9 mouse cellular contexts compared by ENCODE assay signal in genomic region chr11:85482737-85483467, GRCm38 (mm10).
DNase-seq lines count a peak whose midpoint lies in the region; ATAC-seq and TF ChIP-seq lines count a peak whose summit lies in the region.
"Had no signal": no experiment of that assay in that cellular context is flagged by ENCODE, and none has a peak within 500 bp of the region (broad histone marks: within the 10 kb centered on the region; RNA-seq: fewer than 3 reads in every experiment).

No protein-coding gene starts in this region.

- H3K36me3 ChIP-seq in intestine, postnatal 0 days (ENCODE audit: control insufficient read depth, insufficient read depth) = no peaks in the 10 kb centered on the region; the same call in 1 of the 2 replicates
- no peaks in the 10 kb centered on the region for H3K36me3 ChIP-seq in intestine, embryonic 15.5 days
- H3K36me3 ChIP-seq in E14TG2a.4 (ENCODE audit: insufficient read depth, low read length) = no peaks in the 10 kb centered on the region
- H3K36me3 ChIP-seq in lung, postnatal 0 days (ENCODE audit: insufficient read depth, low read length) = no peaks in the 10 kb centered on the region
- no peaks in the 10 kb centered on the region for H3K36me3 ChIP-seq in neural tube, embryonic 15.5 days
- H3K36me3 ChIP-seq: embryonic facial prominence, embryonic 12.5 days had no signal

- no peak overlapping the region for H3K27ac ChIP-seq in intestine, postnatal 0 days (ENCODE audit: low read depth, low read length)
- no peak overlapping the region for H3K27ac ChIP-seq in intestine, embryonic 15.5 days
- H3K27ac ChIP-seq in lung, postnatal 0 days (ENCODE audit: low read length) = no peak overlapping the region
- H3K27ac ChIP-seq in neural tube, embryonic 15.5 days (replicated peaks) = no peak overlapping the region
- H3K27ac ChIP-seq: embryonic facial prominence, embryonic 12.5 days had no signal

- H3K27me3 ChIP-seq in intestine, postnatal 0 days (replicated peaks; ENCODE audit: control insufficient read depth, insufficient read depth, low read length) = no peaks in the 10 kb centered on the region
- H3K27me3 ChIP-seq in intestine, embryonic 15.5 days (replicated peaks) = no peaks in the 10 kb centered on the region
- no peaks in the 10 kb centered on the region for H3K27me3 ChIP-seq in E14TG2a.4 (ENCODE audit: insufficient read depth, low read length)
- no peaks in the 10 kb centered on the region for H3K27me3 ChIP-seq in lung, postnatal 0 days (replicated peaks; ENCODE audit: insufficient read depth, low read length)
- no peaks in the 10 kb centered on the region for H3K27me3 ChIP-seq in neural tube, embryonic 15.5 days (replicated peaks)
- H3K27me3 ChIP-seq: embryonic facial prominence, embryonic 12.5 days had no signal

- H3K4me1 ChIP-seq in intestine, postnatal 0 days (replicated peaks; ENCODE audit: control insufficient read depth, insufficient read depth, low read length) = no peaks in the 10 kb centered on the region
- no peaks in the 10 kb centered on the region for H3K4me1 ChIP-seq in intestine, embryonic 15.5 days (replicated peaks)
- H3K4me1 ChIP-seq in E14TG2a.4 (replicated peaks; ENCODE audit: low read depth, low read length) = no peaks in the 10 kb centered on the region
- H3K4me1 ChIP-seq in lung, postnatal 0 days (ENCODE audit: insufficient read depth, low read depth, low read length) = no peaks in the 10 kb centered on the region
- H3K4me1 ChIP-seq in neural tube, embryonic 15.5 days = no peaks in the 10 kb centered on the region

- peak; percentile 73 for DNase-seq in ZHBTc4 (ENCODE audit: low read depth, low spot score)
- DNase-seq in lung, postnatal 0 days (ENCODE audit: low spot score) = no peak
- DNase-seq in ovary, postnatal 36 days (ENCODE audit: low spot score) = no peak
- no peak for DNase-seq in T-cell, adult 2 months (ENCODE audit: low spot score)

- no peaks in the 10 kb centered on the region for H3K9me3 ChIP-seq in intestine, postnatal 0 days (ENCODE audit: control insufficient read depth)
- no peaks in the 10 kb centered on the region for H3K9me3 ChIP-seq in intestine, embryonic 15.5 days
- H3K9me3 ChIP-seq in E14TG2a.4 (ENCODE audit: low read length) = no peaks in the 10 kb centered on the region
- H3K9me3 ChIP-seq in lung, postnatal 0 days (ENCODE audit: low read length) = no peaks in the 10 kb centered on the region
- H3K9me3 ChIP-seq in neural tube, embryonic 15.5 days (replicated peaks) = no peaks in the 10 kb centered on the region
- H3K9me3 ChIP-seq: embryonic facial prominence, embryonic 12.5 days had no signal

- no peak overlapping the region for H3K4me3 ChIP-seq in intestine, postnatal 0 days (ENCODE audit: low read depth, low read length)
- H3K4me3 ChIP-seq in intestine, embryonic 15.5 days (replicated peaks) = no peak overlapping the region
- H3K4me3 ChIP-seq in E14TG2a.4 (replicated peaks; ENCODE audit: low read length) = no peak overlapping the region
- no peak overlapping the region for H3K4me3 ChIP-seq in lung, postnatal 0 days (ENCODE audit: low read depth, low read length)
- H3K4me3 ChIP-seq in neural tube, embryonic 15.5 days (replicated peaks) = no peak overlapping the region
- H3K4me3 ChIP-seq: embryonic facial prominence, embryonic 12.5 days had no signal

- H3K9ac ChIP-seq in intestine, postnatal 0 days (ENCODE audit: low read depth, low read length) = no peak overlapping the region
- no peak overlapping the region for H3K9ac ChIP-seq in intestine, embryonic 15.5 days
- no peak overlapping the region for H3K9ac ChIP-seq in lung, postnatal 0 days (replicated peaks; ENCODE audit: low read depth)
- H3K9ac ChIP-seq in neural tube, embryonic 15.5 days (replicated peaks) = no peak overlapping the region
- H3K9ac ChIP-seq: embryonic facial prominence, embryonic 12.5 days had no signal

- ATAC-seq in intestine, postnatal 0 days = no peak
- ATAC-seq in intestine, embryonic 15.5 days = no peak
- ATAC-seq in lung, postnatal 0 days = no peak
- no peak for ATAC-seq in neural tube, embryonic 15.5 days (ENCODE audit: low FRiP score)

- no peak for TF ChIP-seq EP300 in lung, postnatal 0 days (IDR thresholded peaks at IDR 0.05)

- 81% methylated on average over 6 of the region's 6 CpGs for WGBS in intestine, postnatal 0 days
- 76% methylated on average over 6 of the region's 6 CpGs for whole genome bisulfite sequencing in intestine, embryonic 15.5 days
- WGBS in lung, postnatal 0 days = 70% methylated on average over 6 of the region's 6 CpGs
- WGBS in neural tube, embryonic 15.5 days = 70% methylated on average over 6 of the region's 6 CpGs

- H3K4me2 ChIP-seq in intestine, postnatal 0 days (replicated peaks; ENCODE audit: low read depth) = no peak overlapping the region
- H3K4me2 ChIP-seq in intestine, embryonic 15.5 days (replicated peaks) = no peak overlapping the region
- no peak overlapping the region for H3K4me2 ChIP-seq in lung, postnatal 0 days (replicated peaks; ENCODE audit: low read depth, low read length)
- H3K4me2 ChIP-seq in neural tube, embryonic 15.5 days = no peak overlapping the region
- H3K4me2 ChIP-seq: embryonic facial prominence, embryonic 12.5 days had no signal

- TF ChIP-seq CTCF in intestine, postnatal 0 days (IDR thresholded peaks at IDR 0.05; ENCODE audit: low read depth) = peak; percentile 60
- peak; percentile 79 for TF ChIP-seq CTCF in E14TG2a.4 (conservative IDR thresholded peaks at IDR 0.05; ENCODE audit: low read length)
- TF ChIP-seq CTCF in lung, postnatal 0 days (IDR thresholded peaks at IDR 0.05) = peak; percentile 57
